Comparison of ENCODE assay signal across 22 mouse cellular contexts in the genomic region with DNA sequence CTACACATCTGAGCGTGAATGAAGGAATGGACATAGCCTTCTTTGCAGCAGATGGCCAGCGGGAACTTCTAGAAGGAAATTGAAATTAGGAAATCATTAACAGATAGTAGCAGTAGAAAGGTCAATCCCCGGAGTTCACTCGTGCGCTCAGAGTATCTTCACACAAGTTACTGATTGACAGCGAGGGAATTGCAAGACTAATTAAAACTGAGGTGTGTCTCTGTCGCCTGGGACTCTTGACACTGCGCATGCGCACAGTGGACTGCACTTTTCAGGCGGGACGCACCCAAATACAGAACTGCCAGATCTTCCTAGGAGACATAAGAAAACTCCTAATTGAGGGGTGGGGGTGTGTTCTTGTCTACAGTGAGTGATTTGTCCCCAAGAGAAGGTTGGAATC. TPM values are rescaled to one million over a fixed set of nuclear protein-coding genes. Genes with fewer than 3 reads are reported as not detected.
DNase-seq lines count a peak whose midpoint lies in the region; ATAC-seq and TF ChIP-seq lines count a peak whose summit lies in the region.
"Had no signal": no experiment of that assay in that cellular context is flagged by ENCODE, and none has a peak within 500 bp of the region (broad histone marks: within the 10 kb centered on the region; RNA-seq: fewer than 3 reads in every experiment).

No protein-coding gene starts in this region.

- TF ChIP-seq CTCF in kidney, adult 2 months (conservative IDR thresholded peaks at IDR 0.05; ENCODE audit: insufficient read depth, insufficient read length, low read depth, low read length) = no peak
- no peak for TF ChIP-seq CTCF in stomach, postnatal 0 days (IDR thresholded peaks at IDR 0.05; ENCODE audit: low read depth)
- TF ChIP-seq CTCF in lung, postnatal 0 days (IDR thresholded peaks at IDR 0.05) = no peak

- H3K36me3 ChIP-seq in intestine, embryonic 16.5 days (ENCODE audit: control insufficient read depth, insufficient read depth, low read length) = no peaks in the 10 kb centered on the region
- no peaks in the 10 kb centered on the region for H3K36me3 ChIP-seq in kidney, adult 2 months (ENCODE audit: control insufficient read depth, insufficient read depth, low read length)
- no peaks in the 10 kb centered on the region for H3K36me3 ChIP-seq in stomach, postnatal 0 days (ENCODE audit: control insufficient read depth, insufficient read depth, low read length)
- H3K36me3 ChIP-seq in lung, postnatal 0 days (ENCODE audit: insufficient read depth, low read length) = no peaks in the 10 kb centered on the region
- H3K36me3 ChIP-seq: forebrain, embryonic 15.5 days; liver, embryonic 15.5 days had no signal

- peak overlapping the region; percentile 80 for H3K27ac ChIP-seq in intestine, embryonic 16.5 days (ENCODE audit: low read length)
- H3K27ac ChIP-seq in kidney, adult 2 months (ENCODE audit: insufficient read depth, low read depth, low read length) = no peak overlapping the region
- H3K27ac ChIP-seq in stomach, postnatal 0 days (replicated peaks) = no peak overlapping the region
- no peak overlapping the region for H3K27ac ChIP-seq in lung, postnatal 0 days (ENCODE audit: low read length)
- H3K27ac ChIP-seq: forebrain, embryonic 15.5 days; left cerebral cortex, adult 2 months; liver, embryonic 15.5 days had no signal

- DNase-seq in kidney, adult 2 months = peak; percentile 93
- DNase-seq in kidney, postnatal 10 days = peak; percentile 68
- no peak for DNase-seq in stomach, postnatal 0 days (ENCODE audit: low spot score)
- DNase-seq in urinary bladder, postnatal 36 days (ENCODE audit: low spot score in 2 of 2) = no peak
- no peak for DNase-seq in lung, postnatal 0 days (ENCODE audit: low spot score)
- DNase-seq in layer of hippocampus, adult 18-20 months (ENCODE audit: low spot score in 2 of 2) = no peak
- DNase-seq: adrenal gland, postnatal 25 days; cerebellum, adult 11-12 months; cerebellum, postnatal 14 days; embryo, embryonic 11 days; gastrocnemius, postnatal 36 days; right cerebral cortex, postnatal 14 days; thymus, adult 18-20 months had no signal

- H3K9me3 ChIP-seq in intestine, embryonic 16.5 days (ENCODE audit: control insufficient read depth, low read length) = peaks cover 2% of the 10 kb centered on the region; the same call in 1 of the 2 replicates
- H3K9me3 ChIP-seq in stomach, postnatal 0 days (ENCODE audit: control insufficient read depth, low read length) = no peaks in the 10 kb centered on the region
- no peaks in the 10 kb centered on the region for H3K9me3 ChIP-seq in lung, postnatal 0 days (ENCODE audit: low read length)
- H3K9me3 ChIP-seq: forebrain, embryonic 15.5 days; liver, embryonic 15.5 days had no signal

- H3K4me1 ChIP-seq in intestine, embryonic 16.5 days (ENCODE audit: control insufficient read depth, insufficient read depth, low read length) = peaks cover 28% of the 10 kb centered on the region
- H3K4me1 ChIP-seq in kidney, adult 2 months (ENCODE audit: control insufficient read depth, insufficient read depth, low read length) = peaks cover 18% of the 10 kb centered on the region
- no peaks in the 10 kb centered on the region for H3K4me1 ChIP-seq in stomach, postnatal 0 days (replicated peaks; ENCODE audit: control insufficient read depth, insufficient read depth)
- H3K4me1 ChIP-seq in lung, postnatal 0 days (ENCODE audit: insufficient read depth, low read depth, low read length) = peaks cover 5% of the 10 kb centered on the region; the same call in 1 of the 2 replicates
- H3K4me1 ChIP-seq: megakaryocyte, embryonic 14.5 days had no signal

- WGBS in intestine, embryonic 16.5 days = 56% methylated on average over 11 of the region's 11 CpGs
- 39% methylated on average over 11 of the region's 11 CpGs for WGBS in kidney, adult 2 months
- 73% methylated on average over 11 of the region's 11 CpGs for WGBS in stomach, postnatal 0 days
- WGBS in lung, postnatal 0 days = 82% methylated on average over 11 of the region's 11 CpGs

- no peak overlapping the region for H3K4me3 ChIP-seq in intestine, embryonic 16.5 days (ENCODE audit: low read length)
- H3K4me3 ChIP-seq in kidney, adult 2 months (ENCODE audit: insufficient read depth, low read depth, low read length) = no peak overlapping the region
- H3K4me3 ChIP-seq in stomach, postnatal 0 days (ENCODE audit: low read depth, low read length) = no peak overlapping the region
- H3K4me3 ChIP-seq in lung, postnatal 0 days (ENCODE audit: low read depth, low read length) = no peak overlapping the region
- H3K4me3 ChIP-seq: forebrain, embryonic 15.5 days; left cerebral cortex, adult 2 months; liver, embryonic 15.5 days; megakaryocyte, embryonic 14.5 days had no signal

- H3K27me3 ChIP-seq in intestine, embryonic 16.5 days (replicated peaks; ENCODE audit: control insufficient read depth, insufficient read depth, low read length) = no peaks in the 10 kb centered on the region
- H3K27me3 ChIP-seq in kidney, adult 2 months (replicated peaks; ENCODE audit: control insufficient read depth, insufficient read depth, low read length) = no peaks in the 10 kb centered on the region
- H3K27me3 ChIP-seq in stomach, postnatal 0 days (ENCODE audit: control insufficient read depth, insufficient read depth, low read length) = no peaks in the 10 kb centered on the region
- H3K27me3 ChIP-seq in lung, postnatal 0 days (replicated peaks; ENCODE audit: insufficient read depth, low read length) = no peaks in the 10 kb centered on the region
- H3K27me3 ChIP-seq: forebrain, embryonic 15.5 days; liver, embryonic 15.5 days had no signal

- H3K9ac ChIP-seq in intestine, embryonic 16.5 days (ENCODE audit: low read depth, low read length) = no peak overlapping the region
- no peak overlapping the region for H3K9ac ChIP-seq in stomach, postnatal 0 days (ENCODE audit: low read length)
- no peak overlapping the region for H3K9ac ChIP-seq in lung, postnatal 0 days (replicated peaks; ENCODE audit: low read depth)
- H3K9ac ChIP-seq: forebrain, embryonic 15.5 days; liver, embryonic 15.5 days had no signal

- H3K4me2 ChIP-seq in intestine, embryonic 16.5 days (ENCODE audit: low read depth, low read length) = no peak overlapping the region
- H3K4me2 ChIP-seq in stomach, postnatal 0 days (replicated peaks; ENCODE audit: low read depth) = no peak overlapping the region
- no peak overlapping the region for H3K4me2 ChIP-seq in lung, postnatal 0 days (replicated peaks; ENCODE audit: low read depth, low read length)
- H3K4me2 ChIP-seq: forebrain, embryonic 15.5 days; liver, embryonic 15.5 days had no signal

- TF ChIP-seq POLR2A in kidney, adult 2 months (IDR thresholded peaks at IDR 0.05; ENCODE audit: low read depth, low read length) = no peak

- TF ChIP-seq EP300 in stomach, postnatal 0 days (optimal IDR thresholded peaks at IDR 0.05) = no peak
- TF ChIP-seq EP300 in lung, postnatal 0 days (IDR thresholded peaks at IDR 0.05) = no peak

- peak; percentile 82 for ATAC-seq in intestine, embryonic 16.5 days
- ATAC-seq in stomach, postnatal 0 days (ENCODE audit: low FRiP score, low TSS enrichment) = peak; percentile 18; the same call in 1 of the 2 replicates
- ATAC-seq in lung, postnatal 0 days = no peak
- ATAC-seq: forebrain, embryonic 15.5 days; hindbrain, embryonic 16.5 days; midbrain, embryonic 16.5 days had no signal

RNA-seq across cellular contexts. Expression of a gene that starts 39.3 kb away (rescaled TPM):
- polyA plus RNA-seq in intestine, embryonic 16.5 days (2015; fragmentation: Nextera tagmentation; extraction: Ambion mirVana) = 3.6 and 4.0 TPM in 2 replicates
- 1.9 and 2.0 TPM in 2 replicates for polyA plus RNA-seq in kidney, adult 2 months (2012; rRNA removed)
- polyA plus RNA-seq in stomach, postnatal 0 days (2015; fragmentation: Nextera tagmentation; extraction: Ambion mirVana) = 1.3 and 1.8 TPM in 2 replicates
- 1.0 and 1.4 TPM in 2 replicates for polyA plus RNA-seq in lung, postnatal 0 days (2015; fragmentation: Nextera tagmentation; extraction: Ambion mirVana)
- total RNA-seq in layer of hippocampus, adult 18-20 months (2021) = 100 to 1,000 TPM; 166 to 173 TPM
- total RNA-seq: neutrophil, adult 5-6 weeks had no signal

RNA-seq across cellular contexts. Expression of a gene that starts 45.6 kb away (rescaled TPM):
- polyA plus RNA-seq in intestine, embryonic 16.5 days (2015; fragmentation: Nextera tagmentation; extraction: Ambion mirVana) = 26.5 and 29.1 TPM in 2 replicates
- 10.1 and 11.3 TPM in 2 replicates for polyA plus RNA-seq in kidney, adult 2 months (2012; rRNA removed)
- polyA plus RNA-seq in stomach, postnatal 0 days (2015; fragmentation: Nextera tagmentation; extraction: Ambion mirVana) = 59.5 and 62.2 TPM in 2 replicates
- 131 and 145 TPM in 2 replicates for polyA plus RNA-seq in lung, postnatal 0 days (2015; fragmentation: Nextera tagmentation; extraction: Ambion mirVana)
- 10 to 100 TPM; 24.9 to 28.1 TPM for total RNA-seq in layer of hippocampus, adult 18-20 months (2021)

RNA-seq across cellular contexts. Expression of a gene that starts 50.0 kb away (rescaled TPM):
- polyA plus RNA-seq in intestine, embryonic 16.5 days (2015; fragmentation: Nextera tagmentation; extraction: Ambion mirVana) = 0.61 and 0.92 TPM in 2 replicates
- polyA plus RNA-seq in kidney, adult 2 months (2012; rRNA removed) = 0.04 and 0.25 TPM in 2 replicates
- 0.40 and 0.42 TPM in 2 replicates for polyA plus RNA-seq in stomach, postnatal 0 days (2015; fragmentation: Nextera tagmentation; extraction: Ambion mirVana)
- polyA plus RNA-seq in lung, postnatal 0 days (2015; fragmentation: Nextera tagmentation; extraction: Ambion mirVana) = not detected in 2 replicates
- total RNA-seq in layer of hippocampus, adult 18-20 months (2021) = 10 to 100 TPM; 96.6 to 98.2 TPM
- total RNA-seq: hematopoietic stem cell, adult 5-6 weeks; neutrophil, adult 5-6 weeks had no signal

RNA-seq across cellular contexts. Expression of a gene that starts 57.4 kb away (rescaled TPM):
- polyA plus RNA-seq in intestine, embryonic 16.5 days (2015; fragmentation: Nextera tagmentation; extraction: Ambion mirVana) = 38.6 and 41.0 TPM in 2 replicates
- polyA plus RNA-seq in kidney, adult 2 months (2012; rRNA removed) = 8.5 and 10.1 TPM in 2 replicates
- 12.0 and 12.4 TPM in 2 replicates for polyA plus RNA-seq in stomach, postnatal 0 days (2015; fragmentation: Nextera tagmentation; extraction: Ambion mirVana)
- 6.9 and 7.3 TPM in 2 replicates for polyA plus RNA-seq in lung, postnatal 0 days (2015; fragmentation: Nextera tagmentation; extraction: Ambion mirVana)
- total RNA-seq in layer of hippocampus, adult 18-20 months (2021) = 10 to 100 TPM; 19.5 to 22.3 TPM

Comparison
In these comparisons a context has a peak if more than half of its experiments do, and no peak if none do; other contexts are left out.
1. DNase-seq: peak in kidney, adult 2 months (single experiment) and kidney, postnatal 10 days (single experiment); none in stomach, postnatal 0 days (single experiment), urinary bladder, postnatal 36 days (0 of 2), lung, postnatal 0 days (single experiment) and layer of hippocampus, adult 18-20 months (0 of 2).